Mouse (Mus musculus): Measurements from ENCODE around the gene Hyls1. TPM values are rescaled to one million over a fixed set of nuclear protein-coding genes. Genes with fewer than 3 reads are reported as not detected.
"Not testable (repeated sequence)": the region's sequence is repeated elsewhere in the genome, so short reads cannot be mapped to it uniquely, and the experiment has no call there.

Gene Hyls1
- total RNA-seq (2021), result 10 to 100 TPM; 11.3 to 14.6 TPM

GRCm38 (mm10) chr9:35569571-35570534 lies at the start of gene Hyls1, which contains the start of gene Pate2:
Gene Hyls1 (minus strand): TSS chr9:35570398.
Gene Pate2 (plus strand): TSS chr9:35570284.
- DNase-seq, result peak; percentile 89 to 91

DNA sequence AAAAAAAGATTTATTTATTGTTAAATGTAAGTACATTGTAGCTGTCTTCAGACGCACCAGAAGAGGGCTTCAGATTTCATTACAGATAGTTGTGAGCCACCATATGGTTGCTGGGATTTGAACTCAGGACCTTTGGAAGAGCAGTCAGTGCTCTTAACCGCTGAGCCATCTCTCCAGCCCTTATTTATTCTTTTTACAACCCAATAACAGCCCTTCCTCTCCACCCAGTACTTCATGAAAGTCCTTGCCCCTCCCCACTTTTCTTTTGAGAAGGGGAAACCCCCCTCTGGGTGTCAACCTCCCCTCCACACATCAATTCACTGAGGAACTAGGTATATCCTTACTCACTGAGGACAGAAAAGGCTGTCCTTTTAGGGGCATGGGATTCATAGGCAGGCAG lies 46.6 kb upstream of the Hyls1 start:
- DNase-seq, result not testable (repeated sequence)

GRCm38 (mm10) chr9:35614005-35614404 lies 43.8 kb upstream of the Hyls1 start:
- no peak for DNase-seq

- no peak for DNase-seq
These were observed 41.6 kb upstream of the Hyls1 start, which contains the start of gene Pate4 for GRCm38 (mm10) chr9:35611841-35612240. Gene Pate4 (minus strand): TSS chr9:35611941.

DNA sequence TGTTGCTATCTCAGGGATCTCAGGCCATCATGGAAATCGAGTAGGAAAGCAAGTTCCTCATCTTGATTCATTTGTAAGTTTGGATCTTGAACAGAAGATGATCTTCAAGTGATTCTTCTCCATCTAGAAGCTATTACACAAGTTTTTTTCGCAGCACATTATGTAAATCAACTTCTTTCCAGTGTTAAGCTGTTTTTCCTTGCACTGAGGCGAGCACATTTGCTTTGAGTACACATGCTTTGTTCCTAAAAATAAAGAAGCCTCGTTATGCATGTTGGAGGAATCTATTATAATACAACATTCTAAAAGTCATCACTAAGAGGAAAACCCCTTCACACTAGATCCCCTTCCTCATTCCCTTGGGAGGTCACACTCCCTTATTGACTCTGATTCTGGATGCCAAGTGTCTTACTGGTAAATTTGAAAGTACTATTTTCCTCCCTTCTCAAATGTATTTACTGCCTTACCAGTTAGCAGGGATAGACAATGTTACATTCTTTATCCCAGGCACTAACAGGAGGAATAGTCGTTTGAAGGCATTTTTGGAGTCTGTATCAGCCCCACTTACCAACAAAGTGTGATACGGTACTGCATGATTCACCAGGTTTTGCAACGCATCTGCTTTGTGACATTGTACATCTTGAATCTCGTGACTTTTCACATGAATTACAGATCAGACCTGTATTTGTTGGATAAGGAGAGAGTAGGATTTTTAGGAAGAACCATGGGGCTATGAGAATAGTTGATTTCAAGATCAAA lies 37.6 kb upstream of the Hyls1 start:
- no peak for DNase-seq

DNA sequence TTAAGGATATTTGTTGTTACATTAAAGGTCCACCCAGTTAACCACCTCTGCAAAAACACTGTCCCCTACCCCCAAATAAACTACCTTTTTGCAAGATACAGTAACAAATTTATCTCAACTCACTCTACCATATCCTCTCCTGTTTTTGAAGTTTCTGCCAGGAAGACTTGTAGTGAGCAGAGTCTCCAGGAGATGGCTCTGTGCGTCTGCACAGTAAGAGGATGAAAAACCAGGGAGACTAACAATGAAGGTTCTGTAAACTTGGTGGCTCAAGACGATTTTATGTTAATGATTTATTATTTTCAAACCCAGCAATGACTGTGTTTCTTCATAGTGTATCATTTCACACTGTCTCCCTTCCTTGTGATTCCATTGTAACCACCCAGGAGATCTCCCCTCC lies 22.7 kb upstream of the Hyls1 start:
- DNase-seq, result peak in 1 of 2 experiments; percentile 24

DNA sequence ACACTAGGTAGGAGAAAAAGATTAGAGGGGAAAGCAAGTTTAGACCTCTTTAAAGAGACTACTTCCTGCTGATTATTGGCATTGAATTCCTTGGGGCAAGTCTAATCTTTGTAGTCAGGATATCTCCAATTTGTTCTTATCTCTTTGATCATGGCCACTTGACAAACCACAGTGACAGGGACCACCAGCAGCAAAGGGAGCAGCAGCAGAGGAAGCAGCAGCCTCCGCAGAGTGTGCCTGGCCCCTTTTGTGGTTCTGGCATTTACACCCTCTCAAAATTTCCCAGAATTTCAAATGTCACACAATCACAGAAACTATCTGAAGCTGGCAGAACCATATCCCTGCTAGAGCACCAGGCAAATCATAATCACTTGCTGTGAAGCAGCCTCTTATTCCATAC lies 17.5 kb upstream of the Hyls1 start:
- DNase-seq, result no peak

GRCm38 (mm10) chr9:35574416-35574815 lies 4.2 kb upstream of the Hyls1 start:
- DNase-seq, result no peak

- DNase-seq, result no peak
These were observed 465 bp upstream of the Hyls1 start for GRCm38 (mm10) chr9:35570663-35571062.

DNA sequence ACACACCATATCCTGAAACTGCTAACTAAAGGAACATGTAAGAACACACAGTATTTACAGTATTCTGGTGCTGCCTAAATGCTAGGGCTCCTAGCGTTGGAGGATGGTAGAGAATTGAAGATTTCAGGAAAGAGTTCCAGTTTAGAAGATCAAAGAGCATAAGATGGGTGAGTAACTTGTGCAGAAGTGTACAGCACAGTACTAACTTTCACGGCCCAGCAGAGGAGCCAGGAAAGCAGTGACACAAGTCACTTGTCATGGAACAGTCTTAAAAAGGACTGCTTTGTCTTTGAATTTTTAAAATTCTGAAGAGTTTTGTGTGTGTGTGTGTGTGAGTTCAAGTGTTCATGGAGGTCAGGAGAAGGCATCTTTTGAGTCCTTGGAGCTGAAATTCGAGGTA lies 2.2 kb downstream of the Hyls1 start:
- no peak for DNase-seq

- no peak for DNase-seq
These were observed 5.5 kb downstream of the Hyls1 start for GRCm38 (mm10) chr9:35564536-35565240.

DNA sequence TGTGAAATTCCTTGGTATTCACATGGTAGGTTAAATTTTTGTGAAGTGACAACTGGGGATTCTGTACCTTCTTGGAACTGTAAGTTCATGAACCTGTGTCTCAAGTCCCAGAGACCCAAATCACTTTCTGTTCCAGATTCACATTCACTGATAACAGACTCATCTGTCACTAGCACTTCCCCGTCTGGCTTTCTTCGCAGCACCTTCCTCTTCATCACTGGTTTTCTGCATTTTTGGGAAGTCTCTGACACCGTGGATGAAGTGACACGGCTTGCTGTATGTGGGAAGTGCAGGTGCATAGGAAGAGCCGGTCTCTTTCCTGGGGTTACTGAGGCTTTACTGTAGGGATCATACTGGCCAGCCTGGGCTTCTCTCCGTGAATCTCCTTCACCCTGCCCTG lies 8.6 kb downstream of the Hyls1 start:
- peak in 1 of 2 experiments; percentile 0 for DNase-seq

GRCm38 (mm10) chr9:35561076-35561475 lies 9.1 kb downstream of the Hyls1 start:
- DNase-seq, result peak in 1 of 2 experiments; percentile 0

DNA sequence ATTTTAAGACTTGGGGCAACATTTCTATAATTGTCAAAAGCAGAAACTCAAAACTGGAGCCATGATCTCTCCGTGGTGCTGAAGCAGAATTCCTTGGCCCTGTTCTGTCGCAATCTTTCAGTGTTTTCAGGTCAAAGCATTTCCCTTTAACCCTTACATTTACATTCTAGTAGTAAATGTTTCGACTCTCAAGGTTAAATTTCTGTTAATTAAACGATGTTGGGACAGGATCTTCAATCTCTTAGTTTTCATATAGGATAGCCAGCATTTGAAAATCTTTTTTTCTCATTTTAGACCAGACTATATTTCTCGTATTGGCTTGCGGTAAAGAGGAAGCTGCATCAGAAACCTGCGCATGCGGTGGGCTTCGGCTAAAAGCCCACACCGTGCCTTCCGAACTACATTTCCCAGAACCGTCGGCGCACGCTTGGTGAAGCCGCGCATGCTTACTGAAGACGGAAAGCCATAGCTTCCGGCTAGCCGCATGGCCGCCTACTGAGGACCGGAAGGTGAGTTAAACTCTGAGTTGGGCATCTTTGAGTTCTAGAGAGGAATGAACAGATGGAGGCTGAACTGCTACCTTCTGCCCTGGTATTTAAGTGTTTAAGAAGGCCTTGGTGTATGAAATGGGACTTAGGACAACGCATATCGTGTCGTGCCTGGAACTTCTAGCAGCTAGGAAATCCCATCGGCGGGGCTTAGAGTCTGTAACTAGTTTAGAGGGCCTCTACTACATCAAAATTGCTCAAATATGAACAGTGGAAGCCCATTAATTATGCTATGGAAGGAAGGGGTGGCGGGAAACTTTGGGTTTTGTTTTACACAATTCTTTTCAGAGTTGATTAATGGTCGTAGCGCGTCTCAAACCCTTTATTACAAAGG lies 10.9 kb downstream of the Hyls1 start:
- peak; percentile 80 to 85 for DNase-seq

GRCm38 (mm10) chr9:35558257-35559008 lies 11.8 kb downstream of the Hyls1 start, which contains the start of the genes Ddx25 and Pus3:
Gene Ddx25 (minus strand): TSS chr9:35558528.
Gene Pus3 (plus strand): TSS chr9:35558595.
- peak; percentile 74 to 78 for DNase-seq

- DNase-seq, result peak in 1 of 2 experiments; percentile 0
These were observed 13.6 kb downstream of the Hyls1 start for GRCm38 (mm10) chr9:35556494-35557102.

- DNase-seq, result no peak
These were observed 21.7 kb downstream of the Hyls1 start for GRCm38 (mm10) chr9:35548455-35548854.

DNA sequence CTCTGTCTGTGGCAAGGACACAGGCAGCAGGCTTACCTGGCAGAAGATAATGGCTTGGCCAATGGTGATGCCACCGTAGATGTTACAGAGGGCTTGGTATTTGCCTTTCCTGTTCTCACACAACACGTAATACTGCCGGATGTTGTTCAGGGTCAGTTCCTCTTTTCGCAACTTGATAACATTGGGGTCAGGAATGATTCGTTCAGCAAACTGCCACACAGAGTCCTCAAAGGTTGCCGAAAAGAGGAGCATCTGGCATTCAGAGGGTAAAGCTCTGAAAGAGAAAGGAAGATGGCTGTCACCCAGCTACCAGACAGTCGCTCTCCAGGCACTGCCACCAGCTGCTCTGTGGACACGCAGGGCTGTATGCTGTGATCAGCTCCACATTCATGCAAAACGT lies 23.5 kb downstream of the Hyls1 start:
- no peak for DNase-seq

DNA sequence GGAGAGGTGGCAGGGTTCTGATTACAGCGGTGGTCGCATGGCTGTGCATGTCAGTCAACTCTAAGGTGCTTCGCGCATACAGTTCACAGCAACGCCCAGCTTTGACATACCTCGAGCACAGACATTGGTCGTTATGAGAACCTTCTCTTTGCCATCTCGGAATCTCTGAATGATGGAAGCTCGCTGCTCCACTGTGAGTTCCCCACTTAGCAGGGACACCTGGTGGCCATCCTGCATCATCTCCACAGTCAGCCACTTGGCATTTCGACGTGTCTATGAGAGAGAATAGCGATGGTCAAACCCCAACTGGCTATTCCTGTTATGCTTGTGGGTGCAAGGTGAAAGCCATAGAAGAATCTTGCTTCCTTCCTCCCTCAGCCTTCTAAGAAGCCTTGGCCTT lies 24.5 kb downstream of the Hyls1 start:
- no peak for DNase-seq

GRCm38 (mm10) chr9:35544666-35545065 lies 25.5 kb downstream of the Hyls1 start:
- no peak for DNase-seq

All from layer of hippocampus, postnatal 36 days (tissue).